Mouse (Mus musculus) forebrain, postnatal 0 days (tissue): ENCODE data around the gene Cachd1. TPM values are rescaled to one million over a fixed set of nuclear protein-coding genes. Genes with fewer than 3 reads are reported as not detected.

Experiments used
- ATAC-seq: fragments of 200-750 bp; cut with Nextera tagmentation; 2 replicates; pipeline ENCODE4 v1.8.0; 2017; ENCODE audit warnings: mild to moderate bottlenecking, moderate library complexity
- DNase-seq: peaks from one replicate; pipeline ENCODE4 v3.0.0-alpha.2; 2015
- H3K27ac ChIP-seq: fragments of 300-500 bp; sonication (generic); 2 replicates; pipeline ENCODE4 v1.5.1; 2014; ENCODE audit warnings: low read depth, mild to moderate bottlenecking, antibody characterized with exemption, low read length, moderate library complexity, mixed read lengths
- H3K27me3 ChIP-seq: fragments of 300-500 bp; sonication (generic); 2 replicates; pipeline ENCODE4 v1.6.1; 2014; ENCODE audit warnings: mild to moderate bottlenecking, low read length, mixed read lengths; ENCODE audit not compliant: insufficient read depth
- H3K36me3 ChIP-seq: fragments of 300-500 bp; sonication (generic); 2 replicates; pipeline ENCODE4 v1.6.1; 2014; ENCODE audit warnings: mild to moderate bottlenecking, moderate library complexity; ENCODE audit not compliant: insufficient read depth
- H3K4me1 ChIP-seq: fragments of 300-500 bp; sonication (generic); 2 replicates; pipeline ENCODE4 v1.6.1; 2014; ENCODE audit warnings: antibody characterized with exemption; ENCODE audit not compliant: insufficient read depth
- H3K4me2 ChIP-seq: fragments of 300-500 bp; sonication (generic); 2 replicates; pipeline ENCODE4 v1.6.1; 2014; ENCODE audit warnings: low read depth, mild to moderate bottlenecking, moderate library complexity
- H3K4me3 ChIP-seq: fragments of 300-500 bp; sonication (generic); 2 replicates; pipeline ENCODE4 v1.5.1; 2014; ENCODE audit warnings: low read depth, low read length, mixed read lengths
- H3K9ac ChIP-seq: fragments of 300-500 bp; sonication (generic); 2 replicates; pipeline ENCODE4 v1.6.1; 2014; ENCODE audit warnings: mild to moderate bottlenecking
- H3K9me3 ChIP-seq: fragments of 300-500 bp; sonication (generic); 2 replicates; pipeline ENCODE4 v1.6.1; 2016; ENCODE audit warnings: low read length
- CTCF ChIP-seq: sonication (generic); IDR thresholded peaks from 2 replicates; pipeline ENCODE4 v1.5.1; 2016; ENCODE audit warnings: antibody characterized with exemption, control low read depth, low read depth
- WGBS: fragments of 180-500 bp; shearing (Covaris S2); extraction: QIAGEN DNeasy Blood & Tissue Kit; methylation state at CpG from one replicate; pipeline ENCODE4 v1.1.7; 2014; 5-methylcytosine and 5-hydroxymethylcytosine counted together
- polyA plus RNA-seq: library from polyadenylated mRNA; unstranded; fragments of >200 nt; fragmentation: Nextera tagmentation; extraction: Ambion mirVana; gene quantifications from 2 replicates; pipeline ENCODE4 v1.2.1, GENCODE M21; 2015
- total RNA-seq: library from RNA; depleted of rRNA; stranded (reverse); fragments of >200 nt; gene quantifications from 2 replicates; pipeline ENCODE4 v1.2.3, GENCODE M21; 2014; rRNA removed

The Cachd1 gene
- total RNA-seq (12.2 and 16.9 TPM in 2 replicates), polyA plus RNA-seq (7.6 and 12.9 TPM in 2 replicates)

GRCm38 (mm10) chr4:100776043-100776870, at the start of gene Cachd1:
Gene Cachd1 (plus strand): TSS chr4:100776675.
- 1% methylated on average over 46 of the region's 50 CpGs for WGBS

GRCm38 (mm10) chr4:100728896-100729479, 47.5 kb upstream of the Cachd1 start:
- no peak overlapping the region for H3K27ac ChIP-seq
- H3K27me3 ChIP-seq, result no peaks in the 10 kb centered on the region
- WGBS, result 85% methylated on average over 5 of the region's 5 CpGs
- no peak overlapping the region for H3K4me2 ChIP-seq
- H3K4me3 ChIP-seq, result no peak overlapping the region
- peak; percentile 28 for DNase-seq
- H3K9ac ChIP-seq, result no peak overlapping the region
- no peaks in the 10 kb centered on the region for H3K36me3 ChIP-seq
- TF ChIP-seq CTCF, result peak; percentile 55
- H3K4me1 ChIP-seq, result no peaks in the 10 kb centered on the region
- ATAC-seq, result no peak
- H3K9me3 ChIP-seq, result no peaks in the 10 kb centered on the region

More at GRCm38 (mm10) chr4:100776043-100776870, at the start of gene Cachd1:
- TF ChIP-seq CTCF, result peak; percentile 42; the same call in 1 of the 2 replicates
- DNase-seq (peak; percentile 83), ATAC-seq (peak; percentile 84)
- Histone ChIP-seq H3K27ac (peak within 1 kb of the TSS; percentile 78), H3K4me1 (peaks cover 21% of the 10 kb centered on the region; the same call in 1 of the 2 replicates), H3K4me2 (peak within 1 kb of the TSS; percentile 96), H3K4me3 (peak within 1 kb of the TSS; percentile 60), H3K9ac (peak within 1 kb of the TSS; percentile 69), H3K9me3 (no peaks in the 10 kb centered on the region), H3K27me3 (no peaks in the 10 kb centered on the region), H3K36me3 (no peaks in the 10 kb centered on the region)

- Histone ChIP-seq H3K9ac (no peak overlapping the region), H3K4me1 (no peaks in the 10 kb centered on the region; the same call in 1 of the 2 replicates), H3K9me3 (no peaks in the 10 kb centered on the region), H3K36me3 (no peaks in the 10 kb centered on the region), H3K27ac (no peak overlapping the region), H3K27me3 (no peaks in the 10 kb centered on the region), H3K4me2 (no peak overlapping the region), H3K4me3 (no peak overlapping the region)
- no peak for TF ChIP-seq CTCF
- 31% methylated on average over 9 of the region's 9 CpGs for WGBS
- no peak for DNase-seq
- no peak for ATAC-seq
These were observed 41.2 kb upstream of the Cachd1 start for GRCm38 (mm10) chr4:100735098-100735935.

GRCm38 (mm10) chr4:100735936-100736349, 40.5 kb upstream of the Cachd1 start:
- no peak for TF ChIP-seq CTCF
- H3K27ac ChIP-seq, result no peak overlapping the region
- no peaks in the 10 kb centered on the region for H3K36me3 ChIP-seq
- no peaks in the 10 kb centered on the region; the same call in 1 of the 2 replicates for H3K4me1 ChIP-seq
- no peak overlapping the region for H3K9ac ChIP-seq
- H3K4me2 ChIP-seq, result no peak overlapping the region
- ATAC-seq (no peak), DNase-seq (no peak)
- no peak overlapping the region for H3K4me3 ChIP-seq
- 12% methylated on average over 9 of the region's 9 CpGs for WGBS
- no peaks in the 10 kb centered on the region for H3K27me3 ChIP-seq
- no peaks in the 10 kb centered on the region for H3K9me3 ChIP-seq

- 90% methylated on average over 8 of the region's 8 CpGs for WGBS
- no peak for TF ChIP-seq CTCF
These were observed 32.9 kb upstream of the Cachd1 start for GRCm38 (mm10) chr4:100743615-100744014.

GRCm38 (mm10) chr4:100752278-100752677, 24.2 kb upstream of the Cachd1 start:
- Histone ChIP-seq H3K36me3 (no peaks in the 10 kb centered on the region), H3K4me3 (no peak overlapping the region), H3K9me3 (no peaks in the 10 kb centered on the region), H3K4me1 (no peaks in the 10 kb centered on the region), H3K27me3 (no peaks in the 10 kb centered on the region), H3K27ac (no peak overlapping the region), H3K9ac (no peak overlapping the region), H3K4me2 (no peak overlapping the region)
- 86% methylated on average over 2 of the region's 2 CpGs for WGBS
- DNase-seq, result no peak
- ATAC-seq, result no peak
- TF ChIP-seq CTCF, result no peak

More at GRCm38 (mm10) chr4:100743615-100744014, 32.9 kb upstream of the Cachd1 start:
- Histone ChIP-seq H3K4me3 (no peak overlapping the region), H3K27ac (no peak overlapping the region), H3K4me2 (no peak overlapping the region), H3K9ac (no peak overlapping the region), H3K4me1 (no peaks in the 10 kb centered on the region), H3K9me3 (no peaks in the 10 kb centered on the region), H3K27me3 (no peaks in the 10 kb centered on the region), H3K36me3 (no peaks in the 10 kb centered on the region)
- DNase-seq (no peak), ATAC-seq (no peak)
